Mouse (Mus musculus): Measurements from ENCODE around the gene Cd55b.
A peak's percentile ranks its signal among the peaks of the same experiment; 100 is the strongest.

GRCm38 (mm10) chr1:130430920-130431319, 8.1 kb upstream of the Cd55b start:
- TF ChIP-seq CTCF (IDR thresholded peaks at IDR 0.05 in 2 of 3, conservative IDR thresholded peaks at IDR 0.05 in 1 of 3; ENCODE audit: control insufficient read depth in 1 of 3, insufficient read depth in 1 of 3, low read depth in 2 of 3, low read length in 3 of 3, poor library complexity in 1 of 3, severe bottlenecking in 1 of 3) (no peak), E2F4 (IDR thresholded peaks at IDR 0.05; ENCODE audit: borderline replicate concordance, low read depth, low read length) (no peak), GATA1 (IDR thresholded peaks at IDR 0.05; ENCODE audit: low read depth, low read length) (peak; percentile 47), USF2 (IDR thresholded peaks at IDR 0.05; ENCODE audit: borderline replicate concordance in 1 of 2, insufficient read depth in 1 of 2, low read depth in 1 of 2, low read length in 2 of 2) (no peak), UBTF (IDR thresholded peaks at IDR 0.05; ENCODE audit: borderline replicate concordance, insufficient read depth, low read depth, low read length) (no peak), POLR2A (IDR thresholded peaks at IDR 0.05; ENCODE audit: control insufficient read depth in 1 of 2, insufficient read depth in 1 of 2, low read depth in 1 of 2, low read length in 2 of 2, poor library complexity in 1 of 2) (no peak), JUND (IDR thresholded peaks at IDR 0.05; ENCODE audit: low read depth, low read length) (no peak), NELFE (IDR thresholded peaks at IDR 0.05; ENCODE audit: low read depth, low read length) (no peak), ZC3H11A (IDR thresholded peaks at IDR 0.05; ENCODE audit: low read depth, low read length) (no peak), MAFK (IDR thresholded peaks at IDR 0.05; ENCODE audit: borderline replicate concordance, low read depth, low read length) (no peak), CHD1 (IDR thresholded peaks at IDR 0.05; ENCODE audit: low read depth, low read length) (no peak), RCOR1 (IDR thresholded peaks at IDR 0.05; ENCODE audit: low read depth, low read length) (no peak), ZKSCAN1 (IDR thresholded peaks at IDR 0.05; ENCODE audit: low read depth, low read length) (no peak), ELF1 (IDR thresholded peaks at IDR 0.05; ENCODE audit: low read depth, low read length) (no peak)

Measured in MEL (cell line).